Mouse (Mus musculus): ENCODE results near the gene Ppef2.

Gene Ppef2

GRCm38 (mm10) chr5:92183071-92183830 lies 72.8 kb downstream of the Ppef2 start:
- DNase-seq: no peak
